Mouse (Mus musculus) heart, embryonic 16.5 days (tissue): ENCODE data around the gene Hes5. TPM values are rescaled to one million over a fixed set of nuclear protein-coding genes. Genes with fewer than 3 reads are reported as not detected.
A peak's percentile ranks its signal among the peaks of the same experiment; 100 is the strongest.

Experiments
- ATAC-seq: fragments of 200-750 bp; cut with Nextera tagmentation; replicated peaks from 2 replicates; pipeline ENCODE4 v1.8.0; 2017; ENCODE audit warnings: moderate number of reproducible peaks; ENCODE audit not compliant: insufficient read depth, low FRiP score; ENCODE audit errors: extremely low read depth
- H3K27ac ChIP-seq: fragments of 300-500 bp; sonication (generic); 2 replicates; pipeline ENCODE4 v1.5.1; 2014; ENCODE audit warnings: mild to moderate bottlenecking, low read length, control low read depth, moderate library complexity
- H3K27me3 ChIP-seq: fragments of 300-500 bp; sonication (generic); 2 replicates; pipeline ENCODE4 v1.6.1; 2014; ENCODE audit warnings: low read length, mixed read lengths; ENCODE audit not compliant: control insufficient read depth, insufficient read depth
- H3K36me3 ChIP-seq: fragments of 300-500 bp; sonication (generic); 2 replicates; pipeline ENCODE4 v1.6.1; 2014; ENCODE audit not compliant: control insufficient read depth, insufficient read depth
- H3K4me1 ChIP-seq: fragments of 300-500 bp; sonication (generic); 2 replicates; pipeline ENCODE4 v1.6.1; 2014; ENCODE audit warnings: low read length, mixed read lengths; ENCODE audit not compliant: control insufficient read depth, insufficient read depth
- H3K4me2 ChIP-seq: fragments of 300-500 bp; sonication (generic); 2 replicates; pipeline ENCODE4 v1.6.1; 2014; ENCODE audit warnings: low read depth, mild to moderate bottlenecking, control low read depth, low read length
- H3K4me3 ChIP-seq: fragments of 300-500 bp; sonication (generic); 2 replicates; pipeline ENCODE4 v1.5.1; 2014; ENCODE audit warnings: mild to moderate bottlenecking, control low read depth, low read length
- H3K9ac ChIP-seq: fragments of 300-500 bp; sonication (generic); 2 replicates; pipeline ENCODE4 v1.6.1; 2014; ENCODE audit warnings: low read length, control low read depth
- H3K9me3 ChIP-seq: fragments of 300-500 bp; sonication (generic); replicated peaks from 2 replicates; pipeline ENCODE4 v1.6.1; 2016; ENCODE audit warnings: low read length; ENCODE audit not compliant: control insufficient read depth
- WGBS: fragments of 180-500 bp; shearing (Covaris S2); extraction: QIAGEN DNeasy Blood & Tissue Kit; methylation state at CpG from one replicate; pipeline ENCODE4 v1.1.7; 2014; 5-methylcytosine and 5-hydroxymethylcytosine counted together
- polyA plus RNA-seq: library from polyadenylated mRNA; unstranded; fragments of >200 nt; fragmentation: Nextera tagmentation; extraction: Ambion mirVana; gene quantifications from 2 replicates; pipeline ENCODE4 v1.2.1, GENCODE M21; 2015

Hes5 gene
- polyA plus RNA-seq, 1 experiment from 2014 or later, result 0.29 TPM

DNA sequence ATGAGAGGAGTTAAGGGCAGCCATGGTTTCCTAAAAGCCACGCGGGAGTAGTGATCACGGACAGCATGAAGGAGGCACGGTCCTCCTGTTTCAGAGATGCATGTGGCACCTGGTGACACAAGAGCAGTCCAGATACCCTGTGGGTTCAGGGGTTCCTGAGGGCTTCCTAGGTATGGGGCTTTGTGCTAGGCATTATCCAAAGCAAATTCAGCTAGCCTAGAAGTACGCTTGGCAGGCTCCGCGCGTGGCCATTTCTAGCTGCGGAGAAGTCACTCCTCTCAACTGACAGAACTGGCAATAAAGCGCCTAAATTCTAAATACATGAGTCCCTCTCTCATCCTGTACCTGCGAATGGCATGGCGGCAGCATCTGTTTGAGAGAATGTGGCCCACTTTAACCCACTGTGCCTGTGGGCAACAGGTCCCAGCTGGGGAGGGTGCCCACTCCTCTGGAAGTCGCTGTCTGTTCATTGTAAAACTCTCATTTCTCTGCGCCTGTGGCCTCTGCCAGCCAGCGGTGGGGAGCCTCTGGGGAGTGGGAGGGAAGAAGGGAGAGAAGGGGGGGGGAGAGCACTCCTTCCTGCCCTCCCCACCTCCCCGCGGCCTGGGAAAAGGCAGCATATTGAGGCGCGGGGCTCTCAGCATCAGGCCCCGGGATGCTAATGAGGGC is 568 bp upstream of the Hes5 start:
- H3K9me3 ChIP-seq, result no peaks in the 10 kb centered on the region
- ATAC-seq, result no peak
- no peaks in the 10 kb centered on the region for H3K36me3 ChIP-seq
- peak overlapping the region; percentile 58 for H3K4me3 ChIP-seq
- WGBS, result 24% methylated on average over 20 of the region's 20 CpGs
- H3K9ac ChIP-seq, result no peak overlapping the region; the same call in 1 of the 2 replicates
- H3K27me3 ChIP-seq, result peaks cover 64% of the 10 kb centered on the region
- peak overlapping the region; percentile 83 for H3K4me2 ChIP-seq
- H3K4me1 ChIP-seq, result peaks cover 32% of the 10 kb centered on the region
- no peak overlapping the region for H3K27ac ChIP-seq

GRCm38 (mm10) chr4:154961226-154961738 is 559 bp downstream of the Hes5 start:
- Histone ChIP-seq H3K36me3 (no peaks in the 10 kb centered on the region), H3K9me3 (no peaks in the 10 kb centered on the region), H3K4me1 (peaks cover 43% of the 10 kb centered on the region), H3K4me3 (peak overlapping the region; percentile 58), H3K9ac (peak overlapping the region; percentile 60), H3K4me2 (peak overlapping the region; percentile 83), H3K27ac (no peak overlapping the region), H3K27me3 (peaks cover 63% of the 10 kb centered on the region)
- under 1% methylated on average over 47 of the region's 47 CpGs for WGBS
- no peak for ATAC-seq

DNA sequence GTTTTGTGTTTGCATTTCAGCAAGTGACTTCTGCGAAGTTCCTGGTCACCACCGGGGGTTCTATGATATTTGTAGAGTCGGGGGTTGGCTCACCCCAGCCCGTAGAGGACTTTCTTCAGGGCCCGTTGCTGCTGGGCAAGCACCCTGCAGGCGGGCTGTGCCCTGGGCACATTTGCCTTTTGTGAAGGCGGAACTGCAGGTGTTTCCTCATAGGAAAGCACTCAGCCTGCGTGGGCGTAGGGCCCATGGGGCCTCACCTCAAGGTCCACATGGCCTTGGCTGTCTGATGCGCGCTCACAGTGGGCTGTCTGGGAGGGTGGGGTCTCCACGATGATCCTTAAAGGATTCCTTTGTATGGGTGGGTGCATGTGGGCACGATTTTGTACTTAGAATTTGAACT is 1.2 kb downstream of the Hes5 start:
- Histone ChIP-seq H3K27me3 (peaks cover 58% of the 10 kb centered on the region), H3K4me3 (peak overlapping the region; percentile 58), H3K27ac (no peak overlapping the region), H3K9ac (peak overlapping the region; percentile 60), H3K4me2 (peak overlapping the region; percentile 83; the same call in 1 of the 2 replicates), H3K36me3 (no peaks in the 10 kb centered on the region), H3K4me1 (peaks cover 48% of the 10 kb centered on the region), H3K9me3 (no peaks in the 10 kb centered on the region)
- ATAC-seq, result no peak
- 29% methylated on average over 13 of the region's 13 CpGs for WGBS

DNA sequence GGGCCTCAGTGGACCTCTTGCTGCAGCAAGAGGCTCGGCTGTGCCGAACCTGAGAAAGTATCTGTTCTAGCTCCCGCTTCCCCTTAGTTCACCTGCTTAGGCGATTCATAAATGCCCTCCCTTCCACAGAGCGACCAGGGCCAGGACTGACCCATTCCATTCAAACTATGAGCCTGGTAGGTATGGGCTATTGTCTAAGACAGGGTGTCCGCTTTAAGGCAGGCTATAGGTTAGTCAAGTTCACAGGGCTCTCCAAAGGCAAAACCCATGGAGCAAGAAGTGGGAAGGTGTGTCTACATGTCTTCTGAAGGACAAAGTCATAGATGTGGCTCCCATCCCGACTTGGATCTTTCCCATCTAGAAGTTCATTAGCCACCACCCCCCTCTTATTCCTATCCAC is 2.0 kb downstream of the Hes5 start:
- Histone ChIP-seq H3K36me3 (no peaks in the 10 kb centered on the region), H3K9ac (no peak overlapping the region), H3K27ac (no peak overlapping the region), H3K4me3 (no peak overlapping the region), H3K27me3 (peaks cover 51% of the 10 kb centered on the region), H3K4me1 (peaks cover 50% of the 10 kb centered on the region), H3K4me2 (no peak overlapping the region), H3K9me3 (no peaks in the 10 kb centered on the region)
- no peak for ATAC-seq
- 83% methylated on average over 7 of the region's 7 CpGs for WGBS

GRCm38 (mm10) chr4:154963190-154963836 is 2.6 kb downstream of the Hes5 start:
- peak overlapping the region; percentile 82 for H3K4me3 ChIP-seq
- H3K4me1 ChIP-seq, result peaks cover 50% of the 10 kb centered on the region
- WGBS, result 50% methylated on average over 11 of the region's 11 CpGs
- H3K27ac ChIP-seq, result 0 out of 2 replicates have a peak overlapping the region, but pooled peaks have one; percentile 85
- peak overlapping the region; percentile 88 for H3K9ac ChIP-seq
- peak overlapping the region; percentile 85 for H3K4me2 ChIP-seq
- no peaks in the 10 kb centered on the region for H3K36me3 ChIP-seq
- no peaks in the 10 kb centered on the region for H3K9me3 ChIP-seq
- peaks cover 46% of the 10 kb centered on the region for H3K27me3 ChIP-seq
- ATAC-seq, result no peak

- Histone ChIP-seq H3K9ac (peak within 1 kb of the TSS; percentile 88), H3K9me3 (no peaks in the 10 kb centered on the region), H3K27me3 (peaks cover 39% of the 10 kb centered on the region), H3K4me1 (peaks cover 48% of the 10 kb centered on the region), H3K27ac (peak within 1 kb of the TSS; percentile 85), H3K36me3 (0 out of 2 replicates have a peak, but pooled peaks cover 2% of the 10 kb centered on the region), H3K4me2 (peak within 1 kb of the TSS; percentile 85), H3K4me3 (peak within 1 kb of the TSS; percentile 82)
- ATAC-seq, result peak; percentile 93
- under 1% methylated on average over 66 of the region's 66 CpGs for WGBS
Observed at GRCm38 (mm10) chr4:154963901-154964580, 3.3 kb downstream of the Hes5 start, which contains the start of gene Pank4. TSS of gene Pank4 (plus strand) at chr4:154964123.

- whole genome bisulfite sequencing, result 1% methylated on average over 34 of the region's 36 CpGs
Observed at GRCm38 (mm10) chr4:154964581-154965235, 4.0 kb downstream of the Hes5 start.

DNA sequence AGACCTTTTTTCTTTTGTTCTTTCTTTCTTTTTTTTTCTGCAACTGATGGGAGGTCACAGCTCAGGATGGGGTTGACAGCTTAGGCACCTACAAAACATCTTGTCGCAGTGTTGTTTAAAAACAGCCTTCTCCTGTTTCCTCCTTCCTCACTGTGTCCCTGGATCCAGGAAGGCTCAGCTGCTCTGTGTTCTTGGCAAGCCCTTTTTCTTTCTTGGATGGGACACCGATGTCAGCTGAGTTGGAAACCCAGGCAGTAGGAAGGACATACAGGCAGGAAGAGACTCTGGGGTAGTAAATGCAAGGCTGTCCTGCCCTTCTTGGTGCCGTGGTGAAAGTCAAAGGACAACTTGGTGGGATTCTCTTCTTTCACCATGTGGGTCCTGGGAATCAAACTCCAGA is 5.1 kb downstream of the Hes5 start:
- WGBS, result 55% methylated on average over 3 of the region's 3 CpGs
- no peaks in the 10 kb centered on the region for H3K9me3 ChIP-seq
- peaks cover 20% of the 10 kb centered on the region for H3K36me3 ChIP-seq
- peaks cover 21% of the 10 kb centered on the region for H3K27me3 ChIP-seq
- no peak overlapping the region; the same call in 1 of the 2 replicates for H3K9ac ChIP-seq
- H3K4me2 ChIP-seq, result peak overlapping the region; percentile 1; the same call in 1 of the 2 replicates
- peak overlapping the region; percentile 66 for H3K27ac ChIP-seq
- ATAC-seq, result no peak
- H3K4me3 ChIP-seq, result no peak overlapping the region
- peaks cover 43% of the 10 kb centered on the region for H3K4me1 ChIP-seq

More at GRCm38 (mm10) chr4:154964581-154965235, 4.0 kb downstream of the Hes5 start:
- H3K9ac ChIP-seq, result peak overlapping the region; percentile 88
- H3K27me3 ChIP-seq, result peaks cover 33% of the 10 kb centered on the region
- peaks cover 8% of the 10 kb centered on the region for H3K36me3 ChIP-seq
- H3K9me3 ChIP-seq, result no peaks in the 10 kb centered on the region
- H3K4me3 ChIP-seq, result peak overlapping the region; percentile 82
- peak overlapping the region; percentile 85 for H3K27ac ChIP-seq
- ATAC-seq, result peak; percentile 17; the same call in 1 of the 2 replicates
- H3K4me1 ChIP-seq, result peaks cover 48% of the 10 kb centered on the region
- peak overlapping the region; percentile 85 for H3K4me2 ChIP-seq
